Mouse (Mus musculus): Measurements from ENCODE around the gene Sardh. TPM values are rescaled to one million over a fixed set of nuclear protein-coding genes. Genes with fewer than 3 reads are reported as not detected.

Sardh gene
- total RNA-seq (2021), result 1 to 10 TPM; 7.8 to 9.2 TPM
- long read RNA-seq, experiment 1, full-length matches to known transcripts, result 3 of 5 reads
- long read RNA-seq, experiment 1, partial matches to known transcripts, result 0 of 5 reads
- long read RNA-seq, experiment 1, other reads (novel, unspliced or antisense), result 2 of 5 reads
- long read RNA-seq, experiment 2, full-length matches to known transcripts, result 1 of 6 reads
- long read RNA-seq, experiment 2, partial matches to known transcripts, result 1 of 6 reads
- long read RNA-seq, experiment 2, other reads (novel, unspliced or antisense), result 4 of 6 reads

DNA sequence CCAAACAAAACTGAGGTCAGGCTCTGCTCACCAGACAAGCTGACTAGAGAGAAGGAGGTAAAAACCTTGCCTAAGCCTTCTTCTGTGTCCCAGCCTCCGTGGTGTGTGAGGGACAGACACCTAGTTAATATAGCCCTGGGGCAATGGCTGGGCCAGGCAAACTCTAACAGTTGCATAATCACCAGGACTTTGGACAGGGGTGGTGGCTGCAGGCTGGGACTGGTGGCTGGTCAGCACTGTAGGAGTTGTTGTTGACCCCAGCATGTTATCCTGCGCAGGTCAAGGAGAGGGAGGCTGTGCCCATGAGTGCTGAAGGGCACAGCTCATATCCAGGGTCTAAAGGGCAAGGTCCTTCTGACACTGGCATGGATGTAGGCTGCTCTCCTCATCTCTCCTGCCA lies at the start of gene Sardh:
Gene Sardh, minus strand, starts transcription at position 127 of the 400 bp plus-strand sequence.
- DNase-seq, result peak in 1 of 2 experiments; percentile 22

GRCm38 (mm10) chr2:27296656-27297406 lies 48.7 kb upstream of the Sardh start:
- DNase-seq, result peak in 1 of 2 experiments; percentile 39

DNA sequence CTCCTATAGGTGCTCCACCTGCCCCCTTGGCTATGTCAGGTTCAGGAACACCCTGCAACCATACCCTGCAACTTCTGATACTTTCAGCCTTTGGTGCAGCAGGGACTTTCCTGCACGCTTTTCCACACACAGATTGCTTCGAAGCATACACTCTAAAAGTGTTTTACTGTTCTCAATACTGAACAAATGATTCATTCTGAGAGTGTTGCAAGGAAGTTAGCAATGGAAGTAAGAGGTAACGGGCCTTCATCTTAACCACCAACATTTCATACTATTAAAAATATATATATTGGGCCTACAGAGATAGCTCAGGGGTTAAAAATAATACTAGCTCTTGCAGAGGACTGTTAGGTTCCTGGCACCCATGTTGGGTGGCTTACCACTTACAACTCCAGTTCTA lies 46.6 kb upstream of the Sardh start:
- DNase-seq, result no peak

DNA sequence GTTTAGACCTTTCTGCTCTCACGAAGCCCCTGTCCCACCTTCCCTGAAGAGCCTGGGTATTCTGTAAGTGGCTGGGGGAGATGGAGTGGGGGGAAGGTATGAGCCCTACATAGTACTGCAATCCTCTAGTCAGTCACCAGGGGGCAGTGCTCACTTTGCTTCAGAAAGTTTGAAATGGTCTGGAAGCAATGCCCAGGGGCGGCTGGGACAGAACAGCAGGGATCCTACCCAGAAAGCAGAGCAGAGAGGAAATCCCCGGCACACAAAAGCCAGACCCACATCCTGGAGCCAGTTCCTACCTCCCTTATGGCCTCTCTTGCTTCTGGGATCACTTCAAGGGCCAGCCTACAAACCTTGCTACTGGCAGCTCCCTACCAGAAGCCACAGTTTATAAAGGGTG lies 40.9 kb upstream of the Sardh start:
- peak; percentile 83 to 88 for DNase-seq

DNA sequence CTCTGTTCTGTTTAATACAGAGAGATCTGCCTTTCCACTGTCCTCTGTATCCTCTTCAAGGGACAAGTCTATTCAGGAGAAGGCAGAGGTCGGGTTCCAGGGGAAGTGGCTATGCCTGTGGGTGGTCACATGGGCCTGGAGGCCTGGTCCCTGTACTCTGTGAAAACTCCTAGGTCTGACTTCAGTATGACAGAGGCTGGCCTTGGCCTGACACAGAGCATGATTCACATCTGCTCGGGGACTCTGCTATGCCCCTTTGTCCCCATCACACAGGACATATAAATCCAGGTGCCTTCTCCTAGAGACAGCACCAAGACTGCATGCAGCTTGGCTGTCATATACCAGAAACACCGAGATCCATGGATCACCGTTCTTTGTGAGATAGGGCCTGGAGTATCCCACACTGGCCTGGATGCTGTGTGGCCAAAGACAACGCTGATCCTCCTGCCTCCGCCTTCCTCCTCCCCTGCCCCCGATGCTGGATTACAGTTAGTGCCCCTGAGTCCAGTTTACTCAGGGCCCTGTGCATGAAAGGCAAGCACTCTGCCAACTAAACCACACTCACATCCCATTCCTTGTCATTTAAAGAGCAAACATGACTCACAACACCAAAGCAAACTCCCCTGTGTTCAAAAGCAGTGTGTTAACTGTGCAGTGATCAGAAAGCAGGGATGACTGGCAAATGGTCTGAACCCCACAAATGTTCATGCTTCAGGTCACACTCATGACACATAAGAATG lies 39.0 kb upstream of the Sardh start:
- DNase-seq, result peak; percentile 65

DNA sequence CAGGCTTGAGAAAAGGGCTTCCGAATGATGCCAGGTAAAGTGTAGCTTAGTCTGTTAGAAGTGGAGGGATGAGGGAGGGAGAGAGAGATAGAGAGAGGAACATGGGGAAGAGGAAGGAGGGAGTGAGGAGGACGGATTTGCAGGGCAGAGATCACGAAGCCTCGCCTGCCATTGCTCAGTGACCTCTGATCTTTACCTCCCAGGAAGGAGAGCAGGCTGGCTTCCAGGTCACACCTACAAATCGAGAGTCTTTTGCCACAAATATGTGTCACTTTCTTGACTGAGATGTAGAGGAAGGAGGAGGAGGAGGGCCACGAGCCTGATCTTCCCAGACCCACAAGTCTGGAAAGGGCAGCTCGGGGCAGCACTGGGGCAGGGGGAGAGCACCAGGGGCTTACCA lies 36.3 kb upstream of the Sardh start:
- DNase-seq, result no peak

DNA sequence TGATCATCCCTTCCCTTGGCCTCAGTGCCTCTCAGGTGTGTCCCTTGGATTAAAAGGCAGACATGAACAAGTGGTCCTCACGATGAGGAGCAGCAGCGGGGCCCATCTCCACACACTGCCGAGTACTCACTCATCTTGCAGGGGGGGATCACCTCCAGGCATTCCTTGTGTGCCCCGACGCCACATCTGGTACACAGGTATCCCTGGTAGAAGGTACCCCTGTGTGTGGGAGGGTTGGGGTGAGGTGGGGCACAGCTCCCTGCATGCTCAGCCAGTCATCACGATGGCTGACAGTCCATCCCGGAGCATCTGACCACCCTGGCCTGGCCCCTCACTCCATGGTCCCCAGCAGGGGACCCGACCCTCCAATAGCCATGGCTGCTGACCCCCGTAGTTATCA lies 33.6 kb upstream of the Sardh start:
- DNase-seq, result no peak

- peak; percentile 78 to 84 for DNase-seq
These were observed 32.9 kb upstream of the Sardh start for GRCm38 (mm10) chr2:27280920-27281611.

GRCm38 (mm10) chr2:27278859-27279258 lies 30.7 kb upstream of the Sardh start:
- no peak for DNase-seq

DNA sequence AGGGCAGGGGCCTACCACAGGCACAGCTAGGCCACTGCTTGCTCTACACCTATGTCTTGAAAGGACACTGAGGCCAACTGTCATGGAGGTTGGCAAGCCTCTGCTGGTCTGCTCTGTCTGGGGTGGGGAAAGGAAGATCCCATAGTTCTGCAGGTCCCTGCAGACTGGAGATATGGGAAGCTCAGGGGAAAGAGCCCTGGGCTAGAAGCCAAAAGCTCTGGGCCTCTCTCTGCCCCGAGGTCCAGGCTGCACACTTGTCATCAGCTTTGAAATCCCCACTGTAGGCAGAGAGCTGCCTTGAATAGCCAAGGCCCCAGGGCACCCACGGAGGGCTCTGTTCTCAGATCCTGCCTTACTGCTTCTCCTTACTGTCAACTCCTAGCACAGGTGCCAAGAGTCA lies 20.2 kb upstream of the Sardh start:
- DNase-seq, result no peak

GRCm38 (mm10) chr2:27265819-27266218 lies 17.7 kb upstream of the Sardh start:
- no peak for DNase-seq

- DNase-seq, result peak; percentile 27 to 49
These were observed 14.8 kb upstream of the Sardh start for GRCm38 (mm10) chr2:27262984-27263383.

- DNase-seq, result no peak
These were observed 3.3 kb upstream of the Sardh start for GRCm38 (mm10) chr2:27251434-27251833.

- DNase-seq, result no peak
These were observed 662 bp downstream of the Sardh start for GRCm38 (mm10) chr2:27247487-27247863.

- peak; percentile 92 to 94 for DNase-seq
These were observed 1.2 kb downstream of the Sardh start for GRCm38 (mm10) chr2:27246712-27247486.

DNA sequence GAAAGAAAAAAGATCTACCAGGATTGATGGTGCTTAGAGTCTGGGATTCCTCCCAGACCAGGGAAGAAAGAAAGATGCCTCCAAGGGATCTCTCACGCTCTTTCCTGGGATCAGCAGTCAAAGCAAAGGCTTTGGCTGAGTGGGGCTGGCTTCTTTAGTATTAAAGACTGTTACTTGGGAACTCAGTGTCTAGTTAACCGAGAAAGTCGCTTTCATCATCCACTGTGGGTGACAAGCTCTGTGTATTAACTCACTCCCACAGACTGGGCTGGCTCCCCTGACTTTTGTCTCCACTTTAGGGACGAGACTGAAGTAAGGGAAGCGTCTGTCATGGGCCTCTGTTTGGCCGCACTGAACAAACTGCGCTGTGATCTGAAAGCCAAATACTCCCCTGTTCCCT lies 2.2 kb downstream of the Sardh start:
- no peak for DNase-seq

- DNase-seq, result peak; percentile 72 to 84
These were observed 10.8 kb downstream of the Sardh start for GRCm38 (mm10) chr2:27237342-27237741.

GRCm38 (mm10) chr2:27235729-27236128 lies 12.4 kb downstream of the Sardh start:
- peak; percentile 67 to 84 for DNase-seq

DNA sequence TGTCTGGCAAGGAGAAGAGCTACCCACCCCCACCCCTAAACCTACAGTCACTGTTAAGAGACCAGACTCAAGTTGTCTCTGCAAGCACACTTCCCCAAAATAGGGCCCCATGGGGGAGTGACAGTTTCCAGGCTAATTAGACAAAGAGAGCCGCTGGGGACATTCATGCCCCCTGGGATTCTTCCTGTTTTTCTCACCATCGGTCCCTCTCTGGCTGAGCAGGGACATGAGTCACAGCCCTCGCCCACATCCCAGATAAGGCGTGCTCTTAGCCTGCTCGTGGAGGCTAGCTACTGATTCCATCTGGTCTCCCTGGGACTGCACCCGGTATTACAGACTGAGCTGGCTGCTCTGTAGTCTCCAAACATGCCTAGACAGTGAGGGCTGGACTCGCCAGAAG lies 15.8 kb downstream of the Sardh start:
- peak; percentile 44 to 56 for DNase-seq

DNA sequence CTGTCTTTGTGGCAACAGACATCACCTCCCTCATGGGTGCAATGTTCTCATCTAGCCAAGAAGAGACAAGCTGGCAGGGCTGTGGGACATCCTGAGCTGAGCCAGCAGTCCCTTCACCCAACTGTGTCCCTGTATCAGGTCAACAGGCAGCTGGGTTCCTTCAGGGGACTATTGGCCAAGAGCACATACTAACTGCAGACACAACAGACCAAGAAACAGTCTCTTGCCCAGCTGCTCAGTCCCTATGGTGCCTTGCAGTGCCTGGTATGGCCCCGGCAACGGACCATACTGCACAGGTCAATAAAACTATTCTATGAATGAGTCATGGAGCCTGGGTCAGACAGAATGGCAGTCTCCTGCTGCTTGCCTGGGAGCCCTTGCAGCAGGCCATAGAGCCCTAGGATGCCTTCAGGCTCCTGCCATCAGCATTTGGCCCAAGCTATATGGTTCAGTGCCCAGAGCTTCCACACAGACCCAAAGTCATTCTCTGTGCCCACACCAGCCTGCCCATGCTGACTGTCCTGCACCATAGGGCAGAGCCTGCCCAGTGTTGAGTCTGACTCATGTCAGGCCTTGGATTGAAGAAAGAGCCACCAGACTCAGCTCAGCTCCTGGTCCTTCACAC lies 18.5 kb downstream of the Sardh start:
- peak in 1 of 2 experiments; percentile 23 for DNase-seq
